Mouse (Mus musculus): Measurements from ENCODE around the gene Jup. TPM values are rescaled to one million over a fixed set of nuclear protein-coding genes. Genes with fewer than 3 reads are reported as not detected.

Jup gene
- 2.9 TPM for polyA plus RNA-seq (2017; shearing (Covaris generic))

DNA sequence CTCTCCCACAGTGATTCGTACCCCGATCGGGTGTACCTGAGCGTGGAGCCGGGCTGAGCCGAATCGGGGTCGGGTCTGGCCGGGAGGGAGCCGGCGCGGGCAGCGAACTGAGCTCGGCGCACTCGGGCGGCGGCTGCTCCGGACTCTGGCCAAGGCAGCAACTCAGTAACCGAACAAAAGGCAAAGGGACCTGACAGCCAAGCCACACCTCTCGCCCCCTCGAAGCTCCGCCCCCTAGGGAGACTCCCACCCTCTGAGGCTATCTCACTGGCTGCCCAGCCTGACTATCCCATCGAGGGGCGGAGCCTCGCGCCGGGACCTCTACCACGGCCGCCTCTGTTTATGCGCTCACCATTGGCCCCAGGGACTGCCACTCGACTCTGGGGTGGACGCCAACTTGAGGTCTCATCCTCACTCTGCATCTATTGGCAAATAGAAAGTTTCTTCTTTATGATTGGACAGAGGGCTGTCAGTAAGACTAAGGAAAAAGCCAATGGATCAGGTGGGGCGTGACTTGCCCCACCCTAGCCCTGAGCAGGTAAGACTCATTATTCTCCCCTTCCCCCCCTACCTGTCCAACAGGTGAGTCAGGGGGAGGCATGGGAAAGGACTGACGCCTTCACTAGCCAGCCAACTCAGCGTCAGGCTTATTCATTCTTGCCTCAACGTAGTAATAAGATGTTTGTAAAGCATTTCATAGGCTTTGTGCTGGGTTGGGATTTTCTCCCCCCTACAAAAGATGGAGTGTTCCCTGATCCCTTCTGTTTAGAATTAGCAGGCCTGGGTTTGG, at the start of gene Jup:
Gene Jup, minus strand, starts transcription at position 164 of the 790 bp plus-strand sequence.

DNA sequence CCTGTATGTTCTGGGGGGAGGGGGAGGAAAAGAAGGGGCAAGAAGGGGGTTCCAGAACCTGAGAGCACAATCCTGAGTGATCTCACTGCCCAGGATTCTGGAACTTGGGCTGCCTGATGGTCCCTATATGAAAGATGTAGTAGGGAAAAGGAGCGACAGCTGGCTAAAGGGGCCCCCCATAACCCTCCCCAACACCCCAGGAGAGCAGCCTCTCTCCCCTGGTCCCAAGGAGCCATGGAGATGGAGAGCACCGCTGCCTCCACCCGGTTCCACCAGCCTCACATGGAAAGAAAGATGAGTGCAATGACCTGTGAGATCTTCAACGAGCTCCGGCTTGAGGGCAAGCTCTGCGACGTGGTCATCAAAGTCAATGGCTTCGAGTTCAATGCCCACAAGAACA, 44.2 kb upstream of the Jup start, which contains the start of the genes Nt5c3b and Klhl10:
Gene Nt5c3b, minus strand, starts transcription at position 12 of the 400 bp plus-strand sequence.
Gene Klhl10, plus strand, starts transcription at position 121 of the 400 bp plus-strand sequence.

DNA sequence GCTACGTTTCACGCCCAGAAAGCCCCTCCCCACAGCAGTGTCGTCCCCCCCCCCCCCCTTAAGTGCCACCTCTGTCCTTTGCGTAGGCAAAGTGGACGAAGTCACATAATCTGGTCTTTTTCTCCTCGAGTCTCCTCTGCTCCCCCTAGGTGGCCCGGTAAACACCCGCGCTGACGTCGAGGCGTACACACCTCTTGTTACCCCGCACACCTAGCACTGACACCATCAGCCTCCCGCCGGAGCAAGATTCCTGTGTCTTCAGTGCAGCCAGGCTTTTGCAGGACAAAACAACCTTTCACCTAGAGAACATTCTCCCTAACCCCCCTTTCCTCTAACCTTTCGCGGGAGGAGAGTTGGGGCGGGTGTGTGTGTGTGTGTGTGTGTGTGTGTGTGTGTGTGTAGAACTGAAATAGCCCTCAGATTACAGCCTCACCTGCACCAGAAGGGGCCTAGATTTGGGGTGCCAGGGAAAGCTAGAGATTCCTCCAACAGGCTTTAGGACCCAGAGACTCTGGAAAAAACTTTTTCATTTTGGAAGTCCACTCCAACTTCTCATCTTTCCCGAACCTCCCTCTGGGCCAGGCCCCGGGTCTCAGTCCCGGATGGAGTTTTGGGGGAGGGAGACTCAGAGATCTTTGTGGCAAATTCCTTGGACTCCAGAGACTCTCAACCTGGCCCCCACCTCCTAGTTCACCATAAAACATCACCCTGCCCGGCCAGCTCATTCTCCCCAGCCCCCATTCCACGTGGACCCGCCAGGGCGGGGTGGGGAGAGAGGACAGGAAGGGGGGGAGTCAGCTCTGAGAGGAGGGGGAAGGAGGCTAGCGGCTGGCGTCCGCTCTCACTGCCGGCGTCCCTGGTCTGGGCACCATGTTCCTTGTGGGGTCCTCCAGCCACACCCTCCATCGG, 17.6 kb upstream of the Jup start, which contains the start of gene Fkbp10:
Gene Fkbp10, plus strand, starts transcription at position 784 of the 909 bp plus-strand sequence.

DNA sequence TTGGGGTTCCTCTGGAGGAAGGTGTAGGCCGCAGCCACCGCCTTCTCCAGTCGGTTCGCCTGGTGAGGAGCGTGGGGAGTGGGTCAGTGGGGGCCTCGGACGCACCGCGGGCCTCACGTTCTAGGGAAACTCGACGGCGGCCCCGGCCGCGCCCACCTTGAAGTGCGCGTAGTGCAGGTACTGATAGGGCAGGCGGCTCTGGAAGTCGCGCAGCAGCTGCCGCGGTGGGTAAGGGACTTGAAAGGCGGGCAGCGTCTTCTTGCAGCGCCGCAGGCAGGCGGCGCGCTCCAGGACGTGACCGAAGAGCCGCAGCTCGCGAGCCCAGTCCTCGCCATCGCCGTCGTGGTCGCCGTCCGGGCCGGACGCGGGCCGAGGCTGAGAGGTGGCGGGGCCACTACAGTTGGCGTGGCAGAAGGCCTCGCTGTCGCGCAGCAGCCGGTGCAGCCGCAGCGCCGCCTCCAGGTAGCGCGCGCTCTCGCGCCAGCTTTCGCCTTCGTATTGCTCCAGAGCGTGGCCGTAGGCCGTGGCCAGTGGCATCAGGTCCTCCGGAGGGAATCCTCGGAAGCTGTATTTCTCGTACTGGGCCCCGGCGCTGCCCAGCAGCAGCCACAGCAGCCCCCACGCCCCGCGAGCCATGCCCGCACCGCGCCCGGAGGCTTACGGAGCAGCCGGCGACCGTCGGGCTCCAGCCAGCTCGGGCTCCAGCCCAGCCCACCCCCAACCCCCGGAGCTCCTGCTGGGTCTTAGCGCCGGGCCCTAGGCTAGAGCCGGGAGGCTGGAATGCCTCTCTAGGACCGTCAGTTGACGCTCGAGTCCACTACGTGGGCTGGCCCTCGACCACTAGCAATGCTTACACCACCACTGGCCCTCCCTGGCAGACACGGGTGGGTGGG, 16.7 kb upstream of the Jup start, which contains the start of gene P3h4:
Gene P3h4, minus strand, starts transcription at position 816 of the 893 bp plus-strand sequence.

DNA sequence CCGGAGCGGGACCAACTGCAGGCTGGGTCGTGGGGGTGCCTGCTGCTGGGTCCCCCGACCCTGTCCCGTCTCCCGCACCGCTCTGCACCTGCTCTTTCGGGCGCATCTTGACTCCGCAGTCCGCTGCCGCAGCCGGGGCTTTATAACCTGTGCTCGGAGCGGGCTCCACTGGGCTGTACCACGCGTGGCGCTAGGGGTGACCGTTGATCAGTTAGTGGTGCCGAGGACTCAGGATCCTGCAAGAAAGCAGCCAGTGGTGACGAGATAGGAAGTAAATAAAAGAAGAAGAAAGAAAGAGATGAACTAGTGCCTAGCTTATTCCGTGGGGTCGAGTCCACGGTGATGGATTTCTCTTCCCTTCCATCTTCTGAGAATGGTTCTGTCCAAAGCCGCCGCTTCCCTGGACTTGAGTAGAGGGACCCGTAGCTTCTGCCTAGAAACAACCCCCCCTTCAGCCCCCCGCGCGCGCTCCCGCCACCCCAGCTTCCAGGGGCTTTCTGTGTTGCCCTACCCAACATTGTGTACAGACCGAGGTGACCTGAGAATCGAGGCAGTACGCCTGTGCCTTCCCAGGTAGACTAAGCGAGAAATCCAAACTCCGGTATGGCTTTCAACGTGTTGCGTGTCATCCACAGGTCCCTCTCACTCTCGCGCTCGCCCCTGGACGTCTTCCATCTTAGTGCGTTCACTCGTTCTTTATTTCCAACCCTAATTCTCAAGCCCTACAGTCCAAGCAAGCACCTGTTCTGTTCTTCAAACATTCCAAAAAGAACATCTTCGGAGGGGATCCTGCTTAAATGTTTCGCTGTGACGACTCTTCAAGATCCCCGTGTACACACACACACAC, 41.4 kb downstream of the Jup start, which contains the start of gene Hap1:
Gene Hap1, minus strand, starts transcription at position 157 of the 847 bp plus-strand sequence.

DNA sequence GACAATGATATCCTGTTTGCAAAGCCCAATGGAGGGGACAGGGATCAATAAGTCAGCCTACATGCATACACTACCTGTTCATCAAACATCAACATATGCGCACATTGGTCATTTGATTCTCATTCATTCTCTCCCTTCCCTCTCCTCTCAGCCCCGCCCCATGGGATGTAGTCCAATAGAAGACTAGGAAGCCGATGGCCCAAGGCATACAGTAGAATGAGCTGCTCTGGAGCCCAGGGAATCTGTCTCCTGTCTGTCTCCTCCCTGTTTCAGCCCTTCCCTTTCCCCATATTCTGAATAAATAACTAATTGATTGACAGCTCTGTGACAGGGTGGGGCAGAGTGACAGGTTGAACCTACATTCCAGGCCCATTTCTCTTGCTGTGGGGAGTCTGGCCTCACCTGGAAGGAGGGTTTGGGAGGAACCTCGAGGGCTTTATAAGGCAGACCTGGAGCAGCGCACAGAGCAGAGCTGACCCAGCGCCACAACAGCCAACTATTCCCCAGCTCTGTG, 63.6 kb downstream of the Jup start, which contains the start of gene Gast:
Gene Gast, plus strand, starts transcription at position 464 of the 514 bp plus-strand sequence.

DNA sequence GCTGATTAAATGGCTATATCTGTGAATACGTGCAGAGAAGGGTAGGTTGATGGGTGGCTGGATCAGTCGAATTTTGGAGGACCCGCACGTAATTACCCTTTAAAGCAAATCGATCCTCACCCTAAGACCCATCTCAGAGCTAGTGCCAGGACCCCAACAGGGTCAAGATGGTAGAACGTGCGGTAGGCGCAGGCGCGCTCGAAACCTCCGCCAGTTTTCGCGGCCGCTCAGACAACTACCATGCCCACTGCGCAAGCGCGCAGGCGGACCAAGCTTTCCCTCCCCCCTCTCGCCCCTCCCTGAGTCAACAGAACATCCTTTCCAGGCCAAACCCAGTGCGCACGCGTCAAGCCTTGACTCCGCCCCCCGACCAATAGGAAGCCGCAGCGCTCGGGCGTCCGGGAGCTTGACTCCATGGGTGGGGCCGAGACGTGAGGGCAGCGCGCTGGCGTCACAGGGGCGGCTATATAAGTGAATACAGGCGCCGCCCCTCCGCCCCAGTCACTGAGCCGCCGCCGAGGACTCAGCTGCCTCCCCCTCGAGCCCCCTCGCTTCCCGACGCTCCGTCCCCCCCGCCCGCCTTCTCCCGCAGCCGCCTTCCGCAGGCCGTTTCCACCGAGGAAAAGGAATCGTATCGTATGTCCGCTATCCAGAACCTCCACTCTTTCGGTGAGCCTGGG, 77.9 kb downstream of the Jup start, which contains the start of gene Eif1:
Gene Eif1, plus strand, starts transcription at position 394 of the 680 bp plus-strand sequence.

Other genes starting within 250 kb of the Jup start
- not detected for gene Krt19, start 249.1 kb downstream of the Jup start, polyA plus RNA-seq (2017; shearing (Covaris generic))
- gene Krt9, start 204.5 kb downstream of the Jup start, polyA plus RNA-seq (2017; shearing (Covaris generic)): not detected
- not detected for gene Krt14, start 190.2 kb downstream of the Jup start, polyA plus RNA-seq (2017; shearing (Covaris generic))
- not detected for gene Krt16, start 148.9 kb downstream of the Jup start, polyA plus RNA-seq (2017; shearing (Covaris generic))
- gene Krt17, start 136.7 kb downstream of the Jup start, polyA plus RNA-seq (2017; shearing (Covaris generic)): 1.9 TPM
- not detected for gene Krt42, start 127.9 kb downstream of the Jup start, polyA plus RNA-seq (2017; shearing (Covaris generic))
- gene Eif1, start 77.9 kb downstream of the Jup start, polyA plus RNA-seq (2017; shearing (Covaris generic)): 2,818 TPM
- gene Gast, start 63.4 kb downstream of the Jup start, polyA plus RNA-seq (2017; shearing (Covaris generic)): not detected
- 2.6 TPM for gene Hap1, start 41.6 kb downstream of the Jup start, polyA plus RNA-seq (2017; shearing (Covaris generic))
- gene P3h4, start 17.1 kb upstream of the Jup start, polyA plus RNA-seq (2017; shearing (Covaris generic)): not detected
- not detected for gene Fkbp10, start 17.9 kb upstream of the Jup start, polyA plus RNA-seq (2017; shearing (Covaris generic))
- 151 TPM for gene Nt5c3b, start 44.0 kb upstream of the Jup start, polyA plus RNA-seq (2017; shearing (Covaris generic))
- 0.62 TPM for gene Klhl10, start 44.2 kb upstream of the Jup start, polyA plus RNA-seq (2017; shearing (Covaris generic))
- 4.2 TPM for gene Klhl11, start 75.0 kb upstream of the Jup start, polyA plus RNA-seq (2017; shearing (Covaris generic))
- gene Acly, start 130.2 kb upstream of the Jup start, polyA plus RNA-seq (2017; shearing (Covaris generic)): 212 TPM
- 0.09 TPM for gene Ttc25, start 147.8 kb upstream of the Jup start, polyA plus RNA-seq (2017; shearing (Covaris generic))
- 407 TPM for gene Cnp, start 177.1 kb upstream of the Jup start, polyA plus RNA-seq (2017; shearing (Covaris generic))
- gene Nkiras2, start 221.5 kb upstream of the Jup start, polyA plus RNA-seq (2017; shearing (Covaris generic)): 29.4 TPM
- 683 TPM for gene Dnajc7, start 222.4 kb upstream of the Jup start, polyA plus RNA-seq (2017; shearing (Covaris generic))

Measured in activated CD4-positive, CD25-positive, alpha-beta regulatory T cell, adult 9 weeks (primary cell).